Mouse (Mus musculus): Measurements from ENCODE around the gene Ipmk.
"Not testable (repeated sequence)": the region's sequence is repeated elsewhere in the genome, so short reads cannot be mapped to it uniquely, and the experiment has no call there.

The Ipmk gene

GRCm38 (mm10) chr10:71369466-71369865 lies 21.9 kb downstream of the Ipmk start:
- DNase-seq (ENCODE audit: low spot score in 2 of 2): no peak

DNA sequence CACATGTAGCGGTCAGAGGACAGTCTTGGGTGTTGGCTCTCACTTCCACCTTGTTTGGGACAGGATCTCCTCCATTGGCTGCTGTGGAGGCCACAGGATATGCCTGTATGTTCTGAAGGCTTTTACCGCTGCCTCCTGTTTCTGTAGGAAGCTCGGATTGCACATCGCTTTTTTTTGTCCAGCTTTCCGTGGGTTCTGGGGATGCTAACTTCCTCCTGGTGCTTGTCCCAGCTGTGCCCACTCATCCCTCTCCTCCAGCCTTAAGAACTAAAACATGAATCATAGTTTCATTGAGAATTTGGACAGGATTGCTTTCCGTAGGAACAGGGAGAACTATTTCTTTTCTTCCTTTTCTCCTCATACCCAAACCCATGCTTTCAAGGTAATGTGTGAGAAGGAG lies 24.3 kb downstream of the Ipmk start:
- DNase-seq (ENCODE audit: low spot score in 2 of 2): no peak

DNA sequence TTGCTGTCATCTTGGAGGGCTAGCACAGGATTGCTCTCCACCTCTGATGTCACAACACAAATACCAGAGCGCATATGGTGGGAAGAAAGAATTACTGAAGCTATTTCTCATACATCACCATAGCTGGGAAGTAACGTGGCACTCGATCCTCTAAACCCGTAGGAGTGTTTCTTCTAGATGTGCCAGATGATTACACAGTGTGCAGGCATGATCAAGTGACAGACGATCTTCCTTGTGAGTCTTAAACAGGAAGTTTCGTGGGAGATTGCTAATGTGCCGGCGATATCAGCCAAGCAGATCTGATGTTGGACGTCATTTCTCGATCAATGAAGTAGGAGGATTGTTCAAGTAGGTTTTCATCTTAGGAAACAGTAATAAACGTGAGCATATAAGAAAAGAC lies 26.1 kb downstream of the Ipmk start:
- DNase-seq (ENCODE audit: low spot score in 2 of 2): no peak

DNA sequence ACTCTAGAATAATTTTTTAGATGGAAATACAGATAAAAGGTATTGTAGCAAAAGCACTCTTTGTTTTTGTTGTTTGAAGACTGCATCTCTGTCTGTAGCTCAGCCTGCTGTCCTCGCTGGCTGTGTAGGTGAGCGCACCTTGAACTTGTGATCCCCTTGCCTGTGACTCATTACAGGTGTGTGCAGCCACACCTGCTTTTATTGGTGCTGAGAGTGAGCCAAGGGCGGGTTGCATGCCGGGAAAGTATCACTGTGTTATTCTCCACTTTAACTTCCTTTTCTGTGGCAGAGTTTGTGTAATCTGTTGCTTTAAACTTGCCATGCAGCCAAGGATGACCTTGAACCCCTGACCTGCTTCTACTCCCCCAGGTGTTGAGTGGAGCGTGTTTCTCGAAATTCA lies 28.5 kb downstream of the Ipmk start:
- DNase-seq (ENCODE audit: low spot score in 2 of 2): peak in 1 of 2 experiments; percentile 16

GRCm38 (mm10) chr10:71380406-71380805 lies 32.8 kb downstream of the Ipmk start:
- no peak for DNase-seq (ENCODE audit: low spot score in 2 of 2)

- no peak for DNase-seq (ENCODE audit: low spot score in 2 of 2)
These were observed 34.0 kb downstream of the Ipmk start for GRCm38 (mm10) chr10:71381471-71382033.

DNA sequence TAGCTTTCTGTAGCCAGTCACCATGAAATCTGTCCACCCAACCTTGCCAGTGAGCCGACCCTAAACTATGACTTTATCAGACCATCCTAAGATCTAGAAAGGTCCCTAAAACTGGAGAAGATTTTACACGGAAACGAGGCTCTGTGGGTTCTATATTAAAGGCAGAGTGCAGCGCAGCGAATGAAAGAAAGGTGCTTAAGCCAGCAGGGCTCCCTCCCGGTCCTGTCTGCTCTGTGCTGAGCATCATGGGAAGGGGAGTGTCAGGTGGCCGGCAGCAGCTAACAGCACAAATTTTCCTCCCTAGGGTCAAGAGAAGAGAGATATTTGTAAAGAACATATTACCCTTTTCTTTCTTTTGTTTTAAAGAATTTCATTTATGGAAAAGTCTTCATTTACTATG lies 34.5 kb downstream of the Ipmk start:
- DNase-seq (ENCODE audit: low spot score in 2 of 2): no peak

- DNase-seq (ENCODE audit: low spot score in 2 of 2): no peak
These were observed 35.4 kb downstream of the Ipmk start for GRCm38 (mm10) chr10:71382858-71383551.

DNA sequence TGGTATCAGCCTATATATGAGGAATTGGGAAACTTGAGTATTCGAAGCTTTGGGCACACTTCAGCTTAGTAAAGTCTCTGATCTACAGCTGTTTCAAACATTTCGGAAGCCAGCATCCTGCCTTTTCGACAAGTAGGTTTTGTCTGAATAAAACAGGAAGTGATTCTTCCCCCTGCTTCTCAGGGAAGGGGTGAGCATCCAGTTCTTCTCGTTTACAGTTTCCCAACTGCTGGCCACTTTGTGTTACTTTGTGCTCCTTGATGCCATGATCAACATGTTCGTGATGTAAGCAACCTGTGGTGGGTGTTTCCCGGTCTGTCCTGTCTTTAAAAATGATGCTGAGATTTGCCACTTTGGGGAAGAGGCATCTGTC lies 36.0 kb downstream of the Ipmk start:
- not testable (repeated sequence) for DNase-seq (ENCODE audit: low spot score in 2 of 2)

DNA sequence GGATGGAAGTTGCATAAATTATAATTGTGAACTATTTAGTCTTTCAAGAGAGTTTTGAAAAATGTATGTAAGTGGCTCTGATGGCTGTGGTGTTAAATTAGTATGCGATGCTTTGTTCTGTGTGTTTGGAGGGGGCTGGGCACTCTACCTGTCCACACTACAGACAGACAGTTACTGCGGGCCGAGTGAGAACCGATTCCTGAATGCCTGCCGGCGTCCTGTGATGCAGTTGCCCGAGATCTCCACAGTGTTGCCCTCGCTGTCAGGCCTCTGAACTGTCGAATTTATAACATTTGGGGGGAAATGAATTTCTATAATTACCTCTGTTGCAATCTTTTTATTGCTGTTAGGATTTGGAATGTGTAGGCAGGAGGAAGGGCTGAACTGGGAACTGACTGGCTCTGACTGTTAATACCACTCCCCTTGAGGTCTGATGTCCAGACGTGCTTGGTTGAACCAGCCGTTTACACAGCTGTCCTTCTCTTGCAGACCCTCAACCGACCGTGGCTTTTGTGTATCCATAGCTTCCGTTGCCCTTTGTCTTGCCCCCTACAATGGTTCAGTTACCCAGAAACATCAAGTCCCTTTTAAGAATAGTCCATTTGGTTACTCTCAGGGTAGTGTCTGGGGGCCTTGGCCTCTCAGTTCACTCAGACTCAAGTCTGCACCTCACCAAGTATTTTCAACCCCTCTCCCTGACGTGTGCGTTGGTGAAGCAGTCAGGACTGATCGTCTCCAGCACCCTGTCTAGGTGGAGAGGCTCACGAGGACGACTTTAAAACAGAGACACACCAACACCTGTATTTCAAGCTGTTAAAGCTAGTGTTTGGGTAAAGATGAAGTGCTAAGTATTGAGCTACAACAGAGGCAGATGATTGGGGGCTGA lies 36.8 kb downstream of the Ipmk start:
- DNase-seq (ENCODE audit: low spot score in 2 of 2): no peak

DNA sequence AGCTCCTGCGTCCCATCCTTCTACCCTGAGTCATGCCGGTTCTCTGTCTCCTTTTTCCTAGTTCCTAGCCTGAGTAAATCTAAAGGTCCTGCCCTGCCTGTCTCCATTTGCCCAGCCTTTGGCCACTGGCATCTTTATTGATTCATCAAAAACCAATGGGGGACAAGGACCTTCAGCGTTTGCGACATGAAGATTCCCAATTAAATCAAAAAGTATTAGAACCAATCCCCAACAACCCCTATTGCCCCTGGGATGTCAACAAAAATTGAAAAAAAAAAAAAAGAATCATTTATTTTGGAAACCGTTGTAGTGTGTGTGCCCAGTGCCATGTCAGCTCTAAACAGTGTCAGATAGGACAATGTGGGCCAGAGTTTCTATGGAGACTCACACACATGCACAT lies 41.7 kb downstream of the Ipmk start:
- no peak for DNase-seq (ENCODE audit: low spot score in 2 of 2)

DNA sequence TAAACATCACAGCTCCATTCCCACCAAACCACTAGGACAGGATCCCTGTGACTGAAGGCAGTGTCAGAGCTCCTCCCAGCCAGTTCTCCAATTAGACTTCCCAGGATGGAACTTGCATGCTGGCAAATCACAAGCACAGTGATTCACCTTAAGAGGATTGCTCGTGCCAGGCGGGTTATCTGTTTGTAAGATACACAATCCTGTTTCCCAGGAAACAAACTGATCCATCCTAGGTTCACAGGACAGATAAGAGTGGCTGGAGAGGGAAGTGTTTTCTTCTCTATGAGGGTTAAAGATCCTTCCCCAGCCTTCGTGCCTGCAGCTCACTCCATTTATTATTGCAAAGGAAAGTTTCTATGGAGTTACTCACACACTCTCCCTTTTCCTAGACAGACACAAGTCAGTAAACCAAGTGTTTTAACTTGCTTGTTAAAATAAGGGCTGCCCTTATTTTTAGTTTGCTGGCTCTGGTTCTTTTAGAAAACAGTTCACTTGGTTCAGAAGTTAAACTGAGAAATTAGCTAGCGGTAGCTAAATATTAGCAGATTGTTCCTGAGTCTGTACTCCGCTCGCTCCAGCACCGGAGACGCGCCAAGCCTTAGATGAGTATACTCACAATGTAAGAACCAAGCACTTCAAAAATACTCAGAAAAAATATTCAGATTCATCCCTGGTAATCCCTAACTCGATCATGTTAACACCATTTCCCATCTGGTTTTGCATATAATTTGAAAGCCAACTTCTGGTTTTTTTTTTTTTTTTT lies 51.0 kb downstream of the Ipmk start:
- no peak for DNase-seq (ENCODE audit: low spot score in 2 of 2)

DNA sequence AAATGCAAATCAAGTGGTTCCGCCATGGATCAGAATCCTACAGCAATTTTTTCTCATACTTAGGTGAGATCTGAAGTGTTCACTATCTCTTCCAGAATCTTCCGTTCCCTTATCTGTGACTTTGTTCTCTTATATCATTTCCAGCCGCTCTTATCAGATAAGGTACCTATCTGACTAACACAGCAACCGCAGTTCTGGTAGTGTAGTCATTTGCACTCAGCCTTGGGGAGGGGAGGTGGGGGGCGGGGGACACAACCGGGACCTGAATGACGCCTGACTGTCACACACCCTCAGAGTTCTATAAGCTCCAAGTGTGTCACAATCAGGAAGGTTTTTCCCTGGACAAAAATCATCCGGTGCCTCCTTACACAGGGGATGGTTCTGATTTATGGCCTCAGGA lies 51.8 kb downstream of the Ipmk start:
- DNase-seq (ENCODE audit: low spot score in 2 of 2): no peak

DNA sequence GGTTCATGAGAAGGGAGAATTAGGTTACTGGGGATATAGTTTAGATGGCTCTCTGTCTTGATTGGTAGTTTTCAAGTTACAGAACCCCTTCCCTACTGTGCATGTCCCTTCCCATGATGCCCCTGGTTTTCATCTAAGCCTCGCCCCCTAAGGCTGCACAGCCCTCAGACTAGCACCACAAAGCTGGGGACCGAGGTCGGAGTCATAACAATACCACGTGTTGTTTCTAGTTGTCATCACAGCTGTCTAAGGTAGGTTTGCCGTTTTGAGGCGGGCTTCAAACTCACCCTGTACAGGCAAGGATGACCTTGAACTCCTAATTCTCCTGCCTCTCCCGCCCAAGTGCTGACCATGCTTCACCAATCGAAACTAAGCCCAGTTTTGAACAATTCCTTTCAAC lies 52.4 kb downstream of the Ipmk start:
- DNase-seq (ENCODE audit: low spot score in 2 of 2): no peak

GRCm38 (mm10) chr10:71400818-71401646 lies 53.5 kb downstream of the Ipmk start:
- peak in 1 of 2 experiments; percentile 6 for DNase-seq (ENCODE audit: low spot score in 2 of 2)

- no peak for DNase-seq (ENCODE audit: low spot score in 2 of 2)
These were observed 56.1 kb downstream of the Ipmk start for GRCm38 (mm10) chr10:71403638-71404037.

DNA sequence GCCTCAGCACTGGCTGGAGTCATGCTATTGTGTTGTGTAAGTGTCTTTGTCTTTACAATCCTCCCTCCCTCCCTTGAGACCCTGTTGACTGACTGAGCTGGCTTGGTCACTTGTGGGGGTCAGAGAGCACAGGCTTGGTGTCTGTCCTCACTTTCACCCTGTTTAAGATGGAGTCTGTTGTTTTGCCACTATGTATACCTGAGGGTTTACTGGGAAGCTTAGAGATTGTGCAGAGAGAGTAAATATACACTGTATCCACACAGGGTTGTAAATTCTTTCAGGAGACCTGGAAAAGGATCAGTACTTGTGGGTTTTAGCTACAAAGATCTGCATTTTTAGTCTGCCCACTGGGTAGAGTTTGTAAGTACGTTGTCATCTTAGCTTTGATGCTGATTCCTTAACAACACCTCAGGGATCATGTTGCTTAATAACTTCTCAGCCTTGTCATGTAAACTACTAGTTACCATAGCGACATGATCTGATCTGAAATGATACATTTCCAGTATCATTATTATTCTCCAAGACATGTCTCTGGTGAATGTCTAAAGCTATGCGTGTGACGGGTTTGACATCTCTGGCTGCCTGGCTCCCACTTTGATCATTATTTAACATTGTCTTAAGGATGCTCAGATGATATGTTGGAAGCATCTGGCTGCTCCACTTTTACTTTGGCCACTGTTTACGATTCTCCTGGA lies 58.1 kb downstream of the Ipmk start:
- no peak for DNase-seq (ENCODE audit: low spot score in 2 of 2)

DNA sequence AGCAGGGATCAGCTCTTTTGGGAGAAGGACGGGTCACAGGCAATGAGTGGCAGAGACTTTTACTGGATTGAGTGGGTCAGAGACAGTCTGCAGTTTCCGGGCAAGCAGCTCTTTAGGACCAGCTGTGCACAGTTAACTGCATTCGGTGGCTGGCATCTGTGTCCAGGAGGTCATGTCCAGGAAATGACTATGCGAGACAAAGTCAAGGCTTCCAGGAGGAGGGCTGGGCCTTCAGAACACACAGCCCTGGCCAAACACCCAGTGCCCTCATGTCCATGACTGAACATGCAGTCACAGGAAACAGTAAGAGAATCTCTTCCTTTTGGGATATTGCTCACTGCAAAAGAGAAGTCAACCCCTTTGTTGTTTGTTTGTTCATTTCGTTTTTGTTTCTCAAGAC lies 62.4 kb downstream of the Ipmk start:
- DNase-seq (ENCODE audit: low spot score in 2 of 2): no peak

GRCm38 (mm10) chr10:71413401-71413800 lies 65.8 kb downstream of the Ipmk start:
- DNase-seq (ENCODE audit: low spot score in 2 of 2): no peak

GRCm38 (mm10) chr10:71421531-71421930 lies 74.0 kb downstream of the Ipmk start:
- DNase-seq (ENCODE audit: low spot score in 2 of 2): no peak
